Mouse (Mus musculus) limb, embryonic 10.5 days (tissue): ENCODE data around the gene Zbtb2. TPM values are rescaled to one million over a fixed set of nuclear protein-coding genes. Genes with fewer than 3 reads are reported as not detected.

Experiments used
- DNase-seq: peaks from one replicate; pipeline ENCODE4 v3.0.0-alpha.2; 2017; ENCODE audit warnings: low spot score
- H3K27ac ChIP-seq: fragments of 300-500 bp; sonication (generic); 2 replicates; pipeline ENCODE4 v1.5.1; 2016; ENCODE audit warnings: mild to moderate bottlenecking
- H3K27me3 ChIP-seq: fragments of 300-500 bp; sonication (generic); 2 replicates; pipeline ENCODE4 v1.6.1; 2016; ENCODE audit warnings: low read depth, mild to moderate bottlenecking; ENCODE audit not compliant: poor library complexity, severe bottlenecking
- H3K36me3 ChIP-seq: fragments of 300-500 bp; sonication (generic); 2 replicates; pipeline ENCODE4 v1.6.1; 2016; ENCODE audit warnings: mild to moderate bottlenecking, moderate library complexity
- H3K4me1 ChIP-seq: fragments of 300-500 bp; sonication (generic); 2 replicates; pipeline ENCODE4 v1.6.1; 2016
- H3K4me3 ChIP-seq: fragments of 300-500 bp; sonication (generic); 2 replicates; pipeline ENCODE4 v1.5.1; 2016; ENCODE audit warnings: mild to moderate bottlenecking, moderate library complexity
- H3K9me3 ChIP-seq: fragments of 300-500 bp; sonication (generic); replicated peaks from 2 replicates; pipeline ENCODE4 v1.6.1; 2016; ENCODE audit warnings: mild to moderate bottlenecking
- WGBS: fragments of 180-500 bp; shearing (Covaris S2); methylation state at CpG from one replicate; pipeline ENCODE4 v1.1.7; 2016; 5-methylcytosine and 5-hydroxymethylcytosine counted together
- polyA plus RNA-seq: library from polyadenylated mRNA; unstranded; fragments of >200 nt; fragmentation: Nextera tagmentation; extraction: Ambion mirVana; gene quantifications from 2 replicates; pipeline ENCODE4 v1.2.1, GENCODE M21; 2016

The Zbtb2 gene
- polyA plus RNA-seq, 1 experiment from 2014 or later, result 23.1 TPM

DNA sequence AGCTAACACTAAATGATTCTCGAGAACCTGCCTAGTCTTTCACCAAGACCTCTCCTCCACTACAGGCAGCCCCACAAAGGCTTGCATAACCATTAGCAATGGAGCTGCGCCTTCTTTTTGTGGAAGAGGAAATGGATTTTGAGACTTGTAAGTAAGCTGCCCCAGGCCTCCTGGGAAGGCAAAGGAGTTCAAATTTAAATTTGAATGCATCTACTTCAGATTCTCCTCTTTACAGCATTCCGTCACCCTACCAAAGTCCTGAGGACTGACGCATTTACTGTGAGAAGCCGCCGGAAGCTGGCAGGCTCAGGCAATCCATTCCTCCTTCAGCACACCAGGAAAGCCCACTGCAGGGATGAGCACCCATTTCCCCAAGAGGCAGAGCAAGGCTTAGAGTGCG, 12.6 kb downstream of the Zbtb2 start:
- 63% methylated on average over 7 of the region's 7 CpGs for WGBS
- Histone ChIP-seq H3K9me3 (no peaks in the 10 kb centered on the region), H3K4me1 (no peaks in the 10 kb centered on the region), H3K27ac (no peak overlapping the region), H3K27me3 (no peaks in the 10 kb centered on the region), H3K36me3 (peaks cover 33% of the 10 kb centered on the region), H3K4me3 (no peak overlapping the region)
- no peak for DNase-seq

DNA sequence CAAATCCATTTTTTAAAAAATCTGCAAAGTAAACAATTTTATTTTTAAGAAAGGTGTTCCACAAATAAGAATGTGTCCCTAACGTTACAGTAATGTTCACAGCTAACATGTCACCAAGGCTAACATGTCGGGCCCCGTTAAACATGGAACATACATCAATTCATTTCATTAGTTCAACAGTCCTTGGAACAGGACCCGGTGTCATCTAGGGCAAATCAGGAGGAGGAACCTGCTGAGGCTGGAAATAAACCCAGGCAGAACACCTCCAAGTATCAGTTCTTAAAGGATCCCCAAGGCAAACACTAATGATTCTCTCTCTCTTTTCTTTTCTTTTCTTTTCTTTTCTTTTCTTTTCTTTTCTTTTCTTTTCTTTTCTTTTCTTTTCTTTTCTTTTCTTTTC, 13.2 kb downstream of the Zbtb2 start:
- Histone ChIP-seq H3K4me3 (no peak overlapping the region), H3K27ac (no peak overlapping the region), H3K36me3 (peaks cover 38% of the 10 kb centered on the region), H3K27me3 (no peaks in the 10 kb centered on the region), H3K4me1 (no peaks in the 10 kb centered on the region), H3K9me3 (no peaks in the 10 kb centered on the region)
- WGBS, result 87% methylated on average over 4 of the region's 4 CpGs
- DNase-seq, result no peak

DNA sequence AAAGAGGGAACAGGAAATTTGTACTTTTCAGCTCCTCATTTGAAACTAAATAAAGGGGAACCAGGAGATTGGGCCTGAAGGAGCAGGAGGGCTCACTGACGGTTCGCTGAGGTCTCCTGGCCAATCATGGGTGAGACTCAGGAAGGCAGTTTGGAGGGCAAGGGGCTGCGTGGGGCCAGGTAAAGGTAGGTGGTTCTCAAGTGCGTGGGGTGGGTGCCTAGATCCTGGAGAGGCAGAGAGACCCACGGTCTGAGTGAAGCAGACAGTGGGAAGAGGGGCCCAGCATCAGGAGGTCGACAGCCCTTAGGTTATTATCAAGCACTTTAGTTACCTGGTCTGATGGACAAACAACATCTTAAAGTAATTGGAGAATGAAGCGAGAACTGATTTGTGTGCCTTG, 13.7 kb downstream of the Zbtb2 start:
- Histone ChIP-seq H3K4me3 (no peak overlapping the region), H3K27ac (no peak overlapping the region), H3K4me1 (no peaks in the 10 kb centered on the region), H3K9me3 (no peaks in the 10 kb centered on the region), H3K27me3 (no peaks in the 10 kb centered on the region), H3K36me3 (peaks cover 43% of the 10 kb centered on the region)
- no peak for DNase-seq
- 95% methylated on average over 7 of the region's 7 CpGs for WGBS

DNA sequence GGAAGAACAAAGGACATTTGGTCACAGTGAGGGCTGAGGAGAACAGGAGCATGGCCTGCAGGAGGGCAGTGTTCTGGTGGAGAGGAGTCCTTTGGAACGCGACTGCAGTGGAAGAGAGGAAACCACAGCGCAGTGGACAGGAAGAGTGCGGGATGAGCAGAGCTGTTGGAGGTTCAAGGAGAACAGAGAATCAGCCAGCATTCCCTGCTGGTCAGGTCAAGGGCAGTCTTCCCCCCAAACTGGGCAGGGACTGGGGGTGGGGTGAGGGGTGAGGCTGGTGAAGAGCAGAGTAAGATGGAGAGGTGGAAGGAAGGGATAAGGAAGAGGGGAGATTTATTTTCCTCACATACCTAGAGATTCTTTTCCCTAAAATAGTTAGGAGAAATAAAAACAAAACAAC, 14.3 kb downstream of the Zbtb2 start:
- WGBS, result 97% methylated on average over 4 of the region's 4 CpGs
- no peak for DNase-seq
- Histone ChIP-seq H3K36me3 (peaks cover 50% of the 10 kb centered on the region), H3K4me1 (no peaks in the 10 kb centered on the region), H3K27ac (no peak overlapping the region), H3K4me3 (no peak overlapping the region), H3K27me3 (no peaks in the 10 kb centered on the region), H3K9me3 (no peaks in the 10 kb centered on the region)

DNA sequence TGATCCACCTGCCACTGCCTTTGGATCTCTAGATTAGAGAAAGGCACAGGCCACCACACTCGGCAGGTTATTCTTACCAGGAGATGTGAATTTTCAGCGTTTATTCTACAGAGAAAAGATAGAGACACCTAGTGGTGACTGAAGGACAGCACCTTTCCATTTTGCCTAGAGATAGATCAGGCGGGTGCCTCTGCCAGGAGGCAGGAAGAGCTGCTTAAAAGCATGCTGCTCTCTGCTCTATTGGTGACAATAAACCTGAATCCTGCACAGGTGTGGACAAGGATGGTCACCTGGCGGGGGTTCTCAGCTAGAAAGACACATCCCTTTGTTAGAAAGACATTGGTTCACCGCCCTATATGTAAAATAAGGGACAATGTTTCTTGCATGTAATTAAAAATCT, 15.9 kb downstream of the Zbtb2 start:
- H3K27me3 ChIP-seq, result no peaks in the 10 kb centered on the region
- H3K36me3 ChIP-seq, result peaks cover 65% of the 10 kb centered on the region
- 67% methylated on average over 5 of the region's 5 CpGs for WGBS
- H3K9me3 ChIP-seq, result no peaks in the 10 kb centered on the region
- no peak overlapping the region for H3K27ac ChIP-seq
- no peak for DNase-seq
- H3K4me3 ChIP-seq, result no peak overlapping the region
- no peaks in the 10 kb centered on the region for H3K4me1 ChIP-seq

DNA sequence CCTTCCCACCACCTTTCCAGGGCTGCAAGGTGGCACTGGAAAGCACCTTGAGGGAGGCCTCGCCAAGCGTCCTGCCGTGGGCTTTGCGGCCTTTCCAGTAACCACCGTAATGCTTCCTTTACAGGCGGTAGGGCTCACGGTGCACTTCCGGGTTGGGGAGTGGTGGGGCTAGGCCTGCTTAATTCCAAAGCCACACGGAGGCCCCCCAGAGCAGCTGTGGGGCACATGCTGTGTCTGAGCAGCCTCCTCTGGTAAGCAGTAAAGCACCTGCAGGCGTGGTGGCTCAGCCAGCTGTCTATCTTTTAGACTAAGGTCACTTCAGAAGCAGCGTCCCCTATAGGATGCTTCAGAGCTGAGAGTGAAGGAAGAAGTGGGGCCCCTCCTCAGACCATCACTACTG, 17.8 kb downstream of the Zbtb2 start:
- 92% methylated on average over 11 of the region's 11 CpGs for WGBS
- no peak overlapping the region for H3K4me3 ChIP-seq
- no peaks in the 10 kb centered on the region for H3K27me3 ChIP-seq
- no peak overlapping the region for H3K27ac ChIP-seq
- DNase-seq, result no peak
- no peaks in the 10 kb centered on the region for H3K9me3 ChIP-seq
- no peaks in the 10 kb centered on the region for H3K4me1 ChIP-seq
- H3K36me3 ChIP-seq, result peaks cover 78% of the 10 kb centered on the region

- no peak for DNase-seq
- Histone ChIP-seq H3K36me3 (peaks cover 39% of the 10 kb centered on the region), H3K4me3 (no peak overlapping the region), H3K9me3 (no peaks in the 10 kb centered on the region), H3K27me3 (no peaks in the 10 kb centered on the region), H3K27ac (no peak overlapping the region), H3K4me1 (no peaks in the 10 kb centered on the region)
- WGBS, result 92% methylated on average over 3 of the region's 3 CpGs
These were observed 23.3 kb downstream of the Zbtb2 start for GRCm38 (mm10) chr10:4364618-4365017.

GRCm38 (mm10) chr10:4357435-4357834, 30.5 kb downstream of the Zbtb2 start:
- Histone ChIP-seq H3K27me3 (no peaks in the 10 kb centered on the region), H3K36me3 (0 out of 2 replicates have a peak, but pooled peaks cover 16% of the 10 kb centered on the region), H3K4me1 (no peaks in the 10 kb centered on the region), H3K27ac (no peak overlapping the region), H3K4me3 (no peak overlapping the region), H3K9me3 (no peaks in the 10 kb centered on the region)
- 88% methylated on average over 10 of the region's 10 CpGs for WGBS
- DNase-seq, result no peak

- Histone ChIP-seq H3K4me3 (no peak overlapping the region), H3K27me3 (no peaks in the 10 kb centered on the region), H3K4me1 (no peaks in the 10 kb centered on the region), H3K27ac (no peak overlapping the region), H3K9me3 (no peaks in the 10 kb centered on the region), H3K36me3 (0 out of 2 replicates have a peak, but pooled peaks cover 16% of the 10 kb centered on the region)
- 87% methylated on average over 5 of the region's 5 CpGs for WGBS
- no peak for DNase-seq
These were observed 31.3 kb downstream of the Zbtb2 start for GRCm38 (mm10) chr10:4356640-4357039.

DNA sequence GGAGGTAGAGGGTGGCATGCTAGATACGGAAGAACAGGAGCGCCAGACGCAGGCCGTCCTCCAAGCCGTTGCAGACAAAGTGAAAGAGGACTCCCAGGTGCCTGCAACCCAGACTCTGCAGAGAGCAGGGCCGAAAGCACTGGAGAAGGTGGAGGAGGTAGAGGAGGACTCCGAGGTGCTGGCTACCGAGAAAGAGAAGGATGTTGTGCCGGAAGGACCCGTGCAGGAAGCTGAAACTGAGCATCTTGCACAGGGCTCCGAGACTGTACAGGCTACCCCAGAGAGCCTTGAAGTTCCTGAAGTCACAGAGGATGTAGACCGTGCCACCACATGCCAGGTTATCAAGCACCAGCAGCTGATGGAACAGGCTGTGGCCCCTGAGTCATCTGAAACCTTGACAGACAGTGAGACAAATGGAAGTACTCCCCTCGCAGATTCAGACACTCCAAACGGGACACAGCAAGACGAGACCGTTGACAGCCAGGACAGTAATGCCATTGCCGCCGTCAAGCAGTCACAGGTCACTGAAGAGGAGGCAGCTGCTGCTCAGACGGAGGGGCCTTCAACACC, 31.9 kb downstream of the Zbtb2 start:
- 0 out of 2 replicates have a peak, but pooled peaks cover 16% of the 10 kb centered on the region for H3K36me3 ChIP-seq
- no peaks in the 10 kb centered on the region for H3K4me1 ChIP-seq
- H3K9me3 ChIP-seq, result no peaks in the 10 kb centered on the region
- no peaks in the 10 kb centered on the region for H3K27me3 ChIP-seq
- DNase-seq, result no peak
- H3K27ac ChIP-seq, result no peak overlapping the region
- 91% methylated on average over 19 of the region's 19 CpGs for WGBS
- H3K4me3 ChIP-seq, result no peak overlapping the region

- Histone ChIP-seq H3K36me3 (0 out of 2 replicates have a peak, but pooled peaks cover 16% of the 10 kb centered on the region), H3K27ac (no peak overlapping the region)
- 91% methylated on average over 38 of the region's 38 CpGs for WGBS
These were observed 33.3 kb downstream of the Zbtb2 start for GRCm38 (mm10) chr10:4354371-4355260.

DNA sequence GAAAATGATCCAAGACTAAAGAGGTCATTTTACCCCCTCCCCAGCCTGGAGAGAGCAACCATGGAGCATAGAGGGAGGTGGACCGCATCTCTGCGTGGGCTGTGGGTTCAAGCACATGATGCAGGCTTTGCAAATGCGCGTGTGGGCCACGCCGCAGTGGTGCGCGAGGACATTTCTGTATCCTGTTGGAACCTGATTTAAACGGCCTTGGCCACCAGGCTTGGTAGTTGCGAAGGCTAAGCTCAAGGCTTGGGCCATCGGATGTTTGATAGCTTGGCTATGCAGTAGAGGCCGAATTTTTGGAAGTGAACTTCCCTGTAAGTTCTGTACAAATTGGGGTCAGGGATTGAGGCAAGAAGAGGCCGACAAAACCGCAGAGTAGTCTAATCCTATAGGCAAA, 40.3 kb downstream of the Zbtb2 start:
- Histone ChIP-seq H3K4me3 (no peak overlapping the region), H3K27ac (no peak overlapping the region), H3K27me3 (no peaks in the 10 kb centered on the region), H3K9me3 (no peaks in the 10 kb centered on the region), H3K4me1 (peaks cover 10% of the 10 kb centered on the region), H3K36me3 (no peaks in the 10 kb centered on the region)
- 97% methylated on average over 14 of the region's 14 CpGs for WGBS
- no peak for DNase-seq

More at GRCm38 (mm10) chr10:4354371-4355260, 33.3 kb downstream of the Zbtb2 start:
- Histone ChIP-seq H3K4me1 (no peaks in the 10 kb centered on the region), H3K27me3 (no peaks in the 10 kb centered on the region), H3K9me3 (no peaks in the 10 kb centered on the region), H3K4me3 (no peak overlapping the region)
- no peak for DNase-seq

- 69% methylated on average over 4 of the region's 4 CpGs for WGBS
- Histone ChIP-seq H3K27ac (no peak overlapping the region), H3K36me3 (no peaks in the 10 kb centered on the region), H3K4me1 (peaks cover 10% of the 10 kb centered on the region), H3K4me3 (peak overlapping the region; percentile 52), H3K27me3 (no peaks in the 10 kb centered on the region), H3K9me3 (no peaks in the 10 kb centered on the region)
- DNase-seq, result no peak
These were observed 40.8 kb downstream of the Zbtb2 start for GRCm38 (mm10) chr10:4347136-4347492.
